Mouse (Mus musculus): Measurements from ENCODE around the gene Gucy2c. TPM values are rescaled to one million over a fixed set of nuclear protein-coding genes. Genes with fewer than 3 reads are reported as not detected.

The Gucy2c gene
- total and polyA plus RNA-seq, 2 experiments from 2014 or later = not detected

- H3K4me2 ChIP-seq (ENCODE audit: low read depth, low read length) = no peak overlapping the region
- H3K4me1 ChIP-seq (ENCODE audit: control insufficient read depth, insufficient read depth) = peaks cover 12% of the 10 kb centered on the region; the same call in 1 of the 2 replicates
- H3K27ac ChIP-seq (ENCODE audit: low read depth) = no peak overlapping the region
- no peaks in the 10 kb centered on the region for H3K36me3 ChIP-seq (replicated peaks; ENCODE audit: control insufficient read depth, insufficient read depth, low read length)
- no peak overlapping the region for H3K4me3 ChIP-seq (ENCODE audit: low read depth, low read length)
- no peaks in the 10 kb centered on the region for H3K27me3 ChIP-seq (ENCODE audit: control insufficient read depth, insufficient read depth, low read length)
- ATAC-seq (ENCODE audit: insufficient read depth, low read depth) = no peak
- no peak overlapping the region for H3K9ac ChIP-seq (replicated peaks; ENCODE audit: low read depth, low read length)
- no peak for DNase-seq (ENCODE audit: low spot score)
- 71% methylated on average over 1 of the region's 1 CpGs for WGBS
- TF ChIP-seq CTCF (IDR thresholded peaks at IDR 0.05; ENCODE audit: low read depth) (no peak), EP300 (IDR thresholded peaks at IDR 0.05; ENCODE audit: low read depth) (no peak)
- no peaks in the 10 kb centered on the region for H3K9me3 ChIP-seq (replicated peaks; ENCODE audit: control insufficient read depth, low read length)
Measured at GRCm38 (mm10) chr6:136795110-136795509, 13.5 kb upstream of the Gucy2c start.

- DNase-seq (ENCODE audit: low spot score) (no peak), ATAC-seq (ENCODE audit: insufficient read depth, low read depth) (peak; percentile 33)
- H3K4me2 ChIP-seq (ENCODE audit: low read depth, low read length) = peak overlapping the region; percentile 78
- H3K27me3 ChIP-seq (ENCODE audit: control insufficient read depth, insufficient read depth, low read length) = no peaks in the 10 kb centered on the region
- peak overlapping the region; percentile 46; the same call in 1 of the 2 replicates for H3K9ac ChIP-seq (replicated peaks; ENCODE audit: low read depth, low read length)
- H3K36me3 ChIP-seq (replicated peaks; ENCODE audit: control insufficient read depth, insufficient read depth, low read length) = no peaks in the 10 kb centered on the region
- TF ChIP-seq CTCF (IDR thresholded peaks at IDR 0.05; ENCODE audit: low read depth) = no peak
- no peak for TF ChIP-seq EP300 (IDR thresholded peaks at IDR 0.05; ENCODE audit: low read depth)
- H3K9me3 ChIP-seq (replicated peaks; ENCODE audit: control insufficient read depth, low read length) = no peaks in the 10 kb centered on the region
- under 1% methylated on average over 24 of the region's 24 CpGs for WGBS
- H3K27ac ChIP-seq (ENCODE audit: low read depth) = no peak overlapping the region
- peaks cover 12% of the 10 kb centered on the region; the same call in 1 of the 2 replicates for H3K4me1 ChIP-seq (ENCODE audit: control insufficient read depth, insufficient read depth)
- peak overlapping the region; percentile 43 for H3K4me3 ChIP-seq (ENCODE audit: low read depth, low read length)
Measured at GRCm38 (mm10) chr6:136793831-136794525, 12.4 kb upstream of the Gucy2c start.

GRCm38 (mm10) chr6:136792884-136793758, 11.6 kb upstream of the Gucy2c start:
- Histone ChIP-seq H3K27me3 (ENCODE audit: control insufficient read depth, insufficient read depth, low read length) (no peaks in the 10 kb centered on the region), H3K4me1 (ENCODE audit: control insufficient read depth, insufficient read depth) (peaks cover 12% of the 10 kb centered on the region; the same call in 1 of the 2 replicates), H3K9me3 (replicated peaks; ENCODE audit: control insufficient read depth, low read length) (no peaks in the 10 kb centered on the region), H3K27ac (ENCODE audit: low read depth) (no peak overlapping the region), H3K4me3 (ENCODE audit: low read depth, low read length) (peak overlapping the region; percentile 43), H3K36me3 (replicated peaks; ENCODE audit: control insufficient read depth, insufficient read depth, low read length) (no peaks in the 10 kb centered on the region), H3K9ac (replicated peaks; ENCODE audit: low read depth, low read length) (peak overlapping the region; percentile 46; the same call in 1 of the 2 replicates), H3K4me2 (ENCODE audit: low read depth, low read length) (peak overlapping the region; percentile 78)
- 31% methylated on average over 16 of the region's 16 CpGs for WGBS
- 0 out of 2 replicates have a peak, but pooled peaks have one; percentile 27 for ATAC-seq (ENCODE audit: insufficient read depth, low read depth)
- DNase-seq (ENCODE audit: low spot score) = no peak
- TF ChIP-seq CTCF (IDR thresholded peaks at IDR 0.05; ENCODE audit: low read depth) (no peak), EP300 (IDR thresholded peaks at IDR 0.05; ENCODE audit: low read depth) (no peak)

GRCm38 (mm10) chr6:136789391-136789971, 7.9 kb upstream of the Gucy2c start:
- peaks cover 12% of the 10 kb centered on the region; the same call in 1 of the 2 replicates for H3K4me1 ChIP-seq (ENCODE audit: control insufficient read depth, insufficient read depth)
- no peaks in the 10 kb centered on the region for H3K9me3 ChIP-seq (replicated peaks; ENCODE audit: control insufficient read depth, low read length)
- no peak for TF ChIP-seq EP300 (IDR thresholded peaks at IDR 0.05; ENCODE audit: low read depth)
- no peak for TF ChIP-seq CTCF (IDR thresholded peaks at IDR 0.05; ENCODE audit: low read depth)
- no peak overlapping the region for H3K4me2 ChIP-seq (ENCODE audit: low read depth, low read length)
- H3K36me3 ChIP-seq (replicated peaks; ENCODE audit: control insufficient read depth, insufficient read depth, low read length) = no peaks in the 10 kb centered on the region
- DNase-seq (ENCODE audit: low spot score) (peak; percentile 48), ATAC-seq (ENCODE audit: insufficient read depth, low read depth) (peak; percentile 62; the same call in 1 of the 2 replicates)
- 48% methylated on average over 5 of the region's 5 CpGs for WGBS
- no peaks in the 10 kb centered on the region for H3K27me3 ChIP-seq (ENCODE audit: control insufficient read depth, insufficient read depth, low read length)
- no peak overlapping the region for H3K9ac ChIP-seq (replicated peaks; ENCODE audit: low read depth, low read length)
- peak overlapping the region; percentile 57 for H3K27ac ChIP-seq (ENCODE audit: low read depth)
- H3K4me3 ChIP-seq (ENCODE audit: low read depth, low read length) = no peak overlapping the region

- 85% methylated on average over 9 of the region's 9 CpGs for WGBS
- Histone ChIP-seq H3K9ac (replicated peaks; ENCODE audit: low read depth, low read length) (no peak overlapping the region), H3K4me2 (ENCODE audit: low read depth, low read length) (no peak overlapping the region)
Measured at GRCm38 (mm10) chr6:136782761-136783160, 1.2 kb upstream of the Gucy2c start.

More at GRCm38 (mm10) chr6:136782761-136783160, 1.2 kb upstream of the Gucy2c start:
- H3K27me3 ChIP-seq (ENCODE audit: control insufficient read depth, insufficient read depth, low read length) = no peaks in the 10 kb centered on the region
- no peaks in the 10 kb centered on the region for H3K9me3 ChIP-seq (replicated peaks; ENCODE audit: control insufficient read depth, low read length)
- DNase-seq (ENCODE audit: low spot score) = no peak
- no peak overlapping the region for H3K4me3 ChIP-seq (ENCODE audit: low read depth, low read length)
- no peak for ATAC-seq (ENCODE audit: insufficient read depth, low read depth)
- no peaks in the 10 kb centered on the region for H3K36me3 ChIP-seq (replicated peaks; ENCODE audit: control insufficient read depth, insufficient read depth, low read length)
- H3K27ac ChIP-seq (ENCODE audit: low read depth) = no peak overlapping the region
- no peak for TF ChIP-seq CTCF (IDR thresholded peaks at IDR 0.05; ENCODE audit: low read depth)
- no peak for TF ChIP-seq EP300 (IDR thresholded peaks at IDR 0.05; ENCODE audit: low read depth)
- H3K4me1 ChIP-seq (ENCODE audit: control insufficient read depth, insufficient read depth) = no peaks in the 10 kb centered on the region

All from heart, postnatal 0 days (tissue).